Mouse (Mus musculus) thymus, postnatal 25 days (tissue): ENCODE data around the gene D6Ertd527e.

ENCODE experiments used
- DNase-seq: peaks from one replicate; pipeline ENCODE4 v3.0.0; 2022

D6Ertd527e gene

GRCm38 (mm10) chr6:87115981-87116380, 11.4 kb downstream of the D6Ertd527e start:
- no peak for DNase-seq

- DNase-seq, result no peak
These were observed 12.1 kb downstream of the D6Ertd527e start for GRCm38 (mm10) chr6:87116596-87116995.

- peak; percentile 80 for DNase-seq
These were observed 14.7 kb downstream of the D6Ertd527e start for GRCm38 (mm10) chr6:87119066-87119837.

GRCm38 (mm10) chr6:87119975-87120374, 15.4 kb downstream of the D6Ertd527e start:
- no peak for DNase-seq

GRCm38 (mm10) chr6:87120661-87121060, 16.1 kb downstream of the D6Ertd527e start:
- peak; percentile 21 for DNase-seq

GRCm38 (mm10) chr6:87121961-87122360, 17.4 kb downstream of the D6Ertd527e start:
- no peak for DNase-seq

GRCm38 (mm10) chr6:87123406-87123805, 18.9 kb downstream of the D6Ertd527e start:
- DNase-seq, result no peak

- no peak for DNase-seq
These were observed 19.4 kb downstream of the D6Ertd527e start for GRCm38 (mm10) chr6:87123973-87124372.

- DNase-seq, result no peak
These were observed 22.7 kb downstream of the D6Ertd527e start for GRCm38 (mm10) chr6:87127049-87127753.

GRCm38 (mm10) chr6:87129861-87130260, 25.3 kb downstream of the D6Ertd527e start:
- no peak for DNase-seq

GRCm38 (mm10) chr6:87130628-87131027, 26.1 kb downstream of the D6Ertd527e start:
- no peak for DNase-seq

- DNase-seq, result no peak
These were observed 26.5 kb downstream of the D6Ertd527e start for GRCm38 (mm10) chr6:87131078-87131477.

- no peak for DNase-seq
These were observed 29.0 kb downstream of the D6Ertd527e start for GRCm38 (mm10) chr6:87133520-87133919.

GRCm38 (mm10) chr6:87133966-87134546, 29.5 kb downstream of the D6Ertd527e start:
- no peak for DNase-seq

GRCm38 (mm10) chr6:87138479-87138878, 33.9 kb downstream of the D6Ertd527e start:
- DNase-seq, result no peak

- DNase-seq, result no peak
These were observed 35.4 kb downstream of the D6Ertd527e start for GRCm38 (mm10) chr6:87139796-87140553.

- no peak for DNase-seq
These were observed 37.7 kb downstream of the D6Ertd527e start for GRCm38 (mm10) chr6:87142239-87142638.

GRCm38 (mm10) chr6:87143594-87143993, 39.0 kb downstream of the D6Ertd527e start:
- no peak for DNase-seq

- peak; percentile 54 for DNase-seq
These were observed 43.4 kb downstream of the D6Ertd527e start for GRCm38 (mm10) chr6:87147921-87148320.

GRCm38 (mm10) chr6:87150471-87150870, 45.9 kb downstream of the D6Ertd527e start:
- DNase-seq, result no peak

- no peak for DNase-seq
These were observed 46.9 kb downstream of the D6Ertd527e start for GRCm38 (mm10) chr6:87151427-87151826.

GRCm38 (mm10) chr6:87152461-87153230, 48.1 kb downstream of the D6Ertd527e start:
- peak; percentile 82 for DNase-seq
